Mouse (Mus musculus) heart, embryonic 15.5 days (tissue): ENCODE measurements around the gene Gm47985. TPM values are rescaled to one million over a fixed set of nuclear protein-coding genes. Genes with fewer than 3 reads are reported as not detected.
"Not testable (repeated sequence)": the region's sequence is repeated elsewhere in the genome, so short reads cannot be mapped to it uniquely, and the experiment has no call there.

Experiments
- ATAC-seq: fragments of 200-750 bp; cut with Nextera tagmentation; replicated peaks from 2 replicates; pipeline ENCODE4 v1.8.0; 2017; ENCODE audit warnings: low read depth, moderate TSS enrichment; ENCODE audit not compliant: insufficient number of reproducible peaks, insufficient read depth, low FRiP score
- H3K27ac ChIP-seq: fragments of 300-500 bp; sonication (generic); 2 replicates; pipeline ENCODE4 v1.5.1; 2015; ENCODE audit warnings: mild to moderate bottlenecking, inconsistent platforms
- H3K27me3 ChIP-seq: fragments of 300-500 bp; sonication (generic); 2 replicates; pipeline ENCODE4 v1.6.1; 2015; ENCODE audit warnings: inconsistent platforms
- H3K36me3 ChIP-seq: fragments of 300-500 bp; sonication (generic); 2 replicates; pipeline ENCODE4 v1.6.1; 2015; ENCODE audit warnings: mild to moderate bottlenecking, inconsistent platforms
- H3K4me1 ChIP-seq: fragments of 300-500 bp; sonication (generic); replicated peaks from 2 replicates; pipeline ENCODE4 v1.6.1; 2015; ENCODE audit warnings: inconsistent platforms
- H3K4me2 ChIP-seq: fragments of 300-500 bp; sonication (generic); 2 replicates; pipeline ENCODE4 v1.6.1; 2015; ENCODE audit warnings: inconsistent platforms, mild to moderate bottlenecking, moderate library complexity
- H3K4me3 ChIP-seq: fragments of 300-500 bp; sonication (generic); 2 replicates; pipeline ENCODE4 v1.5.1; 2015; ENCODE audit warnings: mild to moderate bottlenecking, inconsistent platforms
- H3K9ac ChIP-seq: fragments of 300-500 bp; sonication (generic); 2 replicates; pipeline ENCODE4 v1.6.1; 2015; ENCODE audit warnings: mild to moderate bottlenecking, inconsistent platforms
- H3K9me3 ChIP-seq: fragments of 300-500 bp; sonication (generic); replicated peaks from 2 replicates; pipeline ENCODE4 v1.6.1; 2016; ENCODE audit warnings: inconsistent platforms
- WGBS: fragments of 180-500 bp; shearing (Covaris S2); methylation state at CpG from one replicate; pipeline ENCODE4 v1.1.7; 2015; ENCODE audit warnings: mixed read lengths; 5-methylcytosine and 5-hydroxymethylcytosine counted together
- polyA plus RNA-seq: library from polyadenylated mRNA; unstranded; fragments of >200 nt; fragmentation: Nextera tagmentation; extraction: Ambion mirVana; gene quantifications from 2 replicates; pipeline ENCODE4 v1.2.1, GENCODE M21; 2015

The Gm47985 gene
- polyA plus RNA-seq: 0.09 TPM in 1 of 2 replicates, not detected in the other

DNA sequence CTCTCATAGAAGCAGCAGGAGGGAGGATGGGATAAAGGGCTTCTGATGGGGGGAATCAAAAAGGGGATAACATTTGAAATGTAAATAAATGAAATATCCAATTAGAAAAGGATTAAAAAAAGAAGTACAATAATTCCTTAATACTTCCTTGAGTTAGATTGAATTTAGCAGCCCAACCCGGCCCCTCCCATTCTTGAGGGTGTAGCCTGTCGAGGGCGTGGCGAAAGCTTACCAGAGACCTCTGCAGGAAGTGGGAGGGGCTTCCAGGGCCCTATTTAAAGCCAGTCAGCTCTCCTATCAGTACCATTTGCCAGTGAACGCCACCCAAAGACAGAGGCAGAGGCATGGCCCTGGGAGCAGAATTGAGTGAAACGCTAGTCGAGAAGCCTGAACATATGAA is at the start of gene Gm47985:
TSS of gene Gm47985 (plus strand) at position 272 of the 400 bp plus-strand sequence.
- H3K4me3 ChIP-seq, H3K4me1 ChIP-seq, ATAC-seq, H3K4me2 ChIP-seq, H3K27me3 ChIP-seq, H3K9ac ChIP-seq, H3K27ac ChIP-seq, H3K36me3 ChIP-seq, H3K9me3 ChIP-seq: not testable (repeated sequence)
- no CpG with 5 or more reads among the region's 7 CpGs for WGBS

- Histone ChIP-seq H3K9ac (no peak overlapping the region), H3K36me3 (no peaks in the 10 kb centered on the region), H3K27me3 (no peaks in the 10 kb centered on the region), H3K4me2 (no peak overlapping the region), H3K9me3 (no peaks in the 10 kb centered on the region), H3K27ac (no peak overlapping the region), H3K4me1 (peaks cover 31% of the 10 kb centered on the region), H3K4me3 (no peak overlapping the region)
- WGBS: 92% methylated on average over 7 of the region's 7 CpGs
- ATAC-seq: no peak
These were observed 49.7 kb upstream of the Gm47985 start for GRCm38 (mm10) chr1:151132686-151133085.

DNA sequence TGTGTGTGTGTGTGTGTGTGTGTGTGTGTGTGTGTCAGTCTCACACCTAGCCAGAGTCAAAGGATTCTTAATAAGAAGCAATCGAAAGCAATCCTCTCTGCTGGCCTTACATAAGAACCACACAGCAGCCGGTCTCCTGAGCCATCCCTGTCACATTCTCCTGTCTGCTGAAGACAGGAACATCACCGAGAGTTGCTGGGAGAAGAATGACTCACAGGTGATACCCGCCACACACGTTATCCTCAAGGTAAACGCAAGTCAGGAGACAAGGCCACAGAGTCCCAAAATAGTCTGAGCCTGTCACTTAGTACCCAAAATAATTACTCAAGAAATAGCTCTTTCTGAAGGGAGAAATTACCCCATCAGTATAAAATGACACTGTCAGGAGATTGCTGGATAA is 43.9 kb upstream of the Gm47985 start:
- 49% methylated on average over 6 of the region's 6 CpGs for WGBS
- Histone ChIP-seq H3K9me3 (no peaks in the 10 kb centered on the region), H3K27ac (no peak overlapping the region), H3K9ac (no peak overlapping the region), H3K27me3 (no peaks in the 10 kb centered on the region), H3K4me2 (no peak overlapping the region), H3K4me3 (no peak overlapping the region), H3K36me3 (no peaks in the 10 kb centered on the region), H3K4me1 (no peaks in the 10 kb centered on the region)
- no peak for ATAC-seq

DNA sequence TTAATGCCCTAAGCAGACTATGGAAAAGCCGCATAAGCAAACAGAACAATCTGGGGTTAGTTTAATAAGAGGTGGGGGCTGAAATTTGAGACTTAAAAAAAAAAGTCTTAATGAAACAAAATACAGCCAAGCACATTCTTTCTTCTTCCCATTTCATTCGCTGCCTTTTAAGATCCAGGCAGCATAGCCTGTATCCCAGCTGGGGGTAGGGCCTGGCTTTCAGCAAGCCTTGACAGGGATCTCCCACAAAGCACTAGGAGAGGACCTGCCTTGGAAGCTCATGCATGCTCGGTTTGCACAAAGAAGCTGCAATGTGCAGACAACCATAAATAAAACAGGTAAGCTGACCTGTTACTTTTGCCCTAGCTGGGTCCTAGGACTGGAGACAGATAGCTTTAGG is 41.4 kb upstream of the Gm47985 start:
- Histone ChIP-seq H3K4me3 (no peak overlapping the region), H3K9me3 (no peaks in the 10 kb centered on the region), H3K36me3 (no peaks in the 10 kb centered on the region), H3K4me2 (no peak overlapping the region), H3K27ac (no peak overlapping the region), H3K4me1 (peaks cover 14% of the 10 kb centered on the region), H3K27me3 (no peaks in the 10 kb centered on the region), H3K9ac (no peak overlapping the region)
- 66% methylated on average over 3 of the region's 3 CpGs for WGBS
- no peak for ATAC-seq

DNA sequence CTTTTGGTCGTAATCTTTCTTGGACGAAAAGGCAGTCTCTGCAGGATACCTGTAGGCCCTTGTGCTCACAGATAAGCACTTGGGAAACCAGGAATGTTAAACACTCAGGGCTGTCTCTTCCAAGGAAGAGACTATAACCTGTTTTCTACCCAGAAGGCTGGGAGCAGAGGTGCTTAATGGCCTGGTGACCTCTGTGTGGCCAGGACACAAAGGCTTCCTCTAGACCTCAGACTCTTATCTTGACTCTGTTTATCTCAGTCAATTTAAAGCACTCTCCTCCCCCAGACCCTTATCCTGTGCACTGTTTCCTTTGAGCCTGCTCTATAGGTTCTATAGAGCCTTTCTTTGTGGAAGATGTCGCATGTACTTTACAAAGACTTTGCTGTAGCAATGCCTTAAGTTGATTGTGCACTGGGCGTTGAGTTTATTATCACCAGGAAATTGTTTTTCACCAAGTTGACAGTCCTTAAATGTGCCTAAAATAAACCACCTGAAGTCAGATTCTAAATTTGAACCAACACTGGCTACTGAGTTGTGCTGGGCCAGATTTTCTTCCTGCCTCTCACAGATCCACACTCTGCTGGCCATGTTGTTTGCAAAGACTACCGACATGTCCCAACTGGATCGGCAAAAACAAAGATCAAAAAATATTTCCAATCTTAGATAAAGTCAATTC is 37.7 kb upstream of the Gm47985 start:
- Histone ChIP-seq H3K27ac (peak overlapping the region; percentile 79), H3K4me2 (no peak overlapping the region), H3K9ac (no peak overlapping the region), H3K27me3 (no peaks in the 10 kb centered on the region), H3K36me3 (no peaks in the 10 kb centered on the region), H3K4me3 (no peak overlapping the region), H3K9me3 (no peaks in the 10 kb centered on the region), H3K4me1 (peaks cover 14% of the 10 kb centered on the region)
- peak; percentile 77 for ATAC-seq
- 22% methylated on average over 6 of the region's 6 CpGs for WGBS

DNA sequence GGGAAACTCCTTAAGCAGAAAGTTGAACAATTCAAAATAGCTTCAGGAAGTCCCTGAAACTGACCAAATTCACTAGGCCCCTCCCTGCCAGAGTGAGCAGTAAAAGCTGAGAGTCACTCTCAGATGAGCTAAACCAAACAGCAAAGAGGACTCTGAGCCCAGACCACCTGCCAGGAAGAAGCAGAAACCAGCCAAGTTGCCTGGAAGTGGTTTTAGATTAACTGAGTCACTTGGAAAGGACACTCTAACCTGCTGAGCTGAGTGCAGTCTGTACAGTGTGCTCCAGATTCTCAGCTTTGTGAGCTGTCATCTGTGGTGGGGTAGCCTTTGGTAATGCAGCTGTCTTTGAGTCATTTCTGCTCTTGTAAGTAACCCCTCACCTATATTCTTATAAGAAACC is 34.5 kb upstream of the Gm47985 start:
- Histone ChIP-seq H3K4me3 (no peak overlapping the region), H3K27ac (no peak overlapping the region), H3K36me3 (no peaks in the 10 kb centered on the region), H3K9ac (no peak overlapping the region), H3K9me3 (no peaks in the 10 kb centered on the region), H3K4me2 (no peak overlapping the region), H3K4me1 (peaks cover 19% of the 10 kb centered on the region), H3K27me3 (no peaks in the 10 kb centered on the region)
- no peak for ATAC-seq

DNA sequence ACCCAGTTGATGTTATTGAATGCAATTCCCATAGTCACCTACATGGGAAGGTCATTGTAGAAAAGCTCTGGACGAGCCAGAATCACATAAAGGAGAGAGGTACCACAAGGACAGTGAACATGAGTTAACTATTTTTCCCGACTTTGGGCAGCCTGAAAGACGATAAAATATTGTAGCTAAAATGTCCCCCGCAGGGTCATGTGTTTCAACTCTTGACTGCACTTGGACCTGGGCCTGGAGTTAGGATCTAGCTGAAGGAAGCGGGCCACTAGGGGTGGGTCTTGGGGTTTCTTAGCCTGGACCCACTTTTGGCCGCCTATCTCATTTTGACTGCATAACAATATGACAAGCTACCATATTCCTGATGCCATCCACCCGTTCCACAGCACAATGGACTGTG is 32.1 kb upstream of the Gm47985 start:
- Histone ChIP-seq H3K4me2 (no peak overlapping the region), H3K27ac (no peak overlapping the region), H3K9ac (no peak overlapping the region), H3K9me3 (no peaks in the 10 kb centered on the region), H3K4me3 (no peak overlapping the region), H3K4me1 (peaks cover 9% of the 10 kb centered on the region), H3K36me3 (no peaks in the 10 kb centered on the region), H3K27me3 (no peaks in the 10 kb centered on the region)
- no peak for ATAC-seq
- WGBS: 85% methylated on average over 7 of the region's 7 CpGs

- Histone ChIP-seq H3K4me2 (no peak overlapping the region), H3K9me3 (no peaks in the 10 kb centered on the region), H3K4me1 (peaks cover 8% of the 10 kb centered on the region), H3K27me3 (no peaks in the 10 kb centered on the region), H3K27ac (no peak overlapping the region), H3K36me3 (no peaks in the 10 kb centered on the region), H3K9ac (no peak overlapping the region), H3K4me3 (no peak overlapping the region)
- no peak for ATAC-seq
- WGBS: 77% methylated on average over 2 of the region's 2 CpGs
These were observed 31.2 kb upstream of the Gm47985 start for GRCm38 (mm10) chr1:151151089-151151488.

DNA sequence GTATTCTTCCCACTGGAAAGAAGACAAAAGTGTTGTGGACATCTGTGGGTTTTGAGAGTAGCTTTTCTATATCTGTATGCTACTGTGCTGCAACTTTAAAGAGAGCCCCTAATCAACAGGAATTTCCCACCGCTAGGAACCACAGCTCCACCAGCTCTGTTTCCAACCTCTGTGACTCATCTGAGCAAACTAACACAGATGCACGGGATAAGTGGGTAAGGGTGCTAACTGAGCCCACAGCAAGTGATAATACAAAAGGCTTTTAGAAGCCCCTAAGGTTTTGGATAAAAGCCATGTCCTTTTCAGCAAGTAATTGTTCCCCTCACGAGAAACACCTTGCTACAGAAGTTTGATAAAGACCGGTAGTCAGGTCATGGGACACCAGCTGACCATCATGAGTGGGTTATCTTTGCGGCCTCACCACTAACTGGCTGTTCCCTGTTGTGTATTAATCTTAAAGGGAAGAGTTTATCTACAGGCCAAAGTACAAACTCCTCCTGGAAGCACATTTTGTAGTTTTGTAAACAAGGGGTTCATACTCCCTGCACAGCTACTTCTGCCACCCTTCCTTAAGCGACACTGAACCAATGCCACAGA is 29.2 kb upstream of the Gm47985 start:
- H3K4me1 ChIP-seq: peaks cover 16% of the 10 kb centered on the region
- no peak overlapping the region for H3K9ac ChIP-seq
- peak overlapping the region; percentile 76 for H3K27ac ChIP-seq
- no peaks in the 10 kb centered on the region for H3K27me3 ChIP-seq
- no peaks in the 10 kb centered on the region for H3K36me3 ChIP-seq
- H3K4me2 ChIP-seq: no peak overlapping the region
- no peaks in the 10 kb centered on the region for H3K9me3 ChIP-seq
- H3K4me3 ChIP-seq: no peak overlapping the region
- WGBS: 31% methylated on average over 6 of the region's 6 CpGs
- peak; percentile 72; the same call in 1 of the 2 replicates for ATAC-seq

DNA sequence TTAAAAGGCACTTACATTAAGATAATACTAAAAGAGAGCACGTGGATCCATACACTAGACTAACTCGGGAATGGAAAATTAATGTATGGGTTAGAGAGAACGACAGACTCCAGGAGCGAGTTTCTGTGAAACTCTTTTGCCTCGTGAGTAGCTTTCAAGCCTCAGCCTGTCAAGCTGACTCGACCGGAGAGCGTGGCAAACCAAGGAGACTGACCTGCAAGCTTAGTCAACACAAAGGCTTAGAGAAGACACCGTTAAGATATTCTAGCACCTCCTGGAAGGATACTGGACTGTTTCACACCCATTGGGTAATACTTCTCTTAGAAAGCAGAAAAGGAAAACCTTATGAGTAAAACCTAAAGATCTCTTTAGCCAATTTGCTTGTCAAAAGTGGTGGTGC is 28.2 kb upstream of the Gm47985 start:
- Histone ChIP-seq H3K4me1 (peaks cover 16% of the 10 kb centered on the region), H3K27ac (0 out of 2 replicates have a peak overlapping the region, but pooled peaks have one; percentile 76)
- not testable (repeated sequence) for H3K9ac ChIP-seq, H3K36me3 ChIP-seq, H3K4me3 ChIP-seq, H3K4me2 ChIP-seq, H3K27me3 ChIP-seq, H3K9me3 ChIP-seq, ATAC-seq
- WGBS: 84% methylated on average over 9 of the region's 9 CpGs

- Histone ChIP-seq H3K4me1 (peaks cover 16% of the 10 kb centered on the region), H3K4me2 (no peak overlapping the region), H3K9me3 (no peaks in the 10 kb centered on the region), H3K36me3 (no peaks in the 10 kb centered on the region), H3K27ac (peak overlapping the region; percentile 48; the same call in 1 of the 2 replicates), H3K27me3 (no peaks in the 10 kb centered on the region), H3K4me3 (no peak overlapping the region), H3K9ac (no peak overlapping the region)
- ATAC-seq: no peak
- 91% methylated on average over 3 of the region's 3 CpGs for whole genome bisulfite sequencing
These were observed 26.2 kb upstream of the Gm47985 start for GRCm38 (mm10) chr1:151156129-151156528.
